Mouse (Mus musculus) erythroblast, embryonic 14.5 days (primary cell): ENCODE data around the gene Rps28.

ENCODE experiments used
- GATA1 ChIP-seq: IDR thresholded peaks from 2 replicates; pipeline ENCODE4 v1.6.1; 2012; ENCODE audit warnings: low read length, inconsistent platforms, mixed read lengths
- TAL1 ChIP-seq: IDR thresholded peaks from 3 replicates; pipeline ENCODE4 v1.6.1; 2012; ENCODE audit warnings: low read length, inconsistent platforms, mixed read lengths

DNA sequence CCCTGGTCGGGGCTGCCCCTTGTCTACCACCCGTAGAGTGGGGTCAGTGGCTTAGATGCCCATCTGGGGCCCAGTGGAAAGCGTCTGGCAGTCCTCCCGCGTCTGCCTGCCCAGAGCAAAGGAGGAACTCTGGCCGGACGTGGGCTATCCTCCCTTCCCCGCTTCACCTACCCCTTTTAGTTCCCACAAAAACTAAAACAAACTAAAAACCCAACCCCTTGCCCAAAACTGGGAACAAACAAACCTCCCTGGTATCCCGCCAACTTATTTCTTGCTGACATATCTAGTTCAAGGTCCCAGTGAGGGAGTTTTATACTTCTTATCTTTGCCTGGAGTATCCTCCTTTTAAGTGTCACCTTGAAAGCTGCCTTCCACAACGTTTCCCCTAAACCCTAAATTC lies 16.2 kb downstream of the Rps28 start:
- TF ChIP-seq GATA1 = no peak
- no peak for TF ChIP-seq TAL1
